Mouse (Mus musculus): Measurements from ENCODE around the gene Slc6a11.

The Slc6a11 gene

GRCm38 (mm10) chr6:114131122-114131872 lies at the start of gene Slc6a11:
Gene Slc6a11 (plus strand): TSS chr6:114131241.
- DNase-seq (ENCODE audit: low spot score): no peak

DNA sequence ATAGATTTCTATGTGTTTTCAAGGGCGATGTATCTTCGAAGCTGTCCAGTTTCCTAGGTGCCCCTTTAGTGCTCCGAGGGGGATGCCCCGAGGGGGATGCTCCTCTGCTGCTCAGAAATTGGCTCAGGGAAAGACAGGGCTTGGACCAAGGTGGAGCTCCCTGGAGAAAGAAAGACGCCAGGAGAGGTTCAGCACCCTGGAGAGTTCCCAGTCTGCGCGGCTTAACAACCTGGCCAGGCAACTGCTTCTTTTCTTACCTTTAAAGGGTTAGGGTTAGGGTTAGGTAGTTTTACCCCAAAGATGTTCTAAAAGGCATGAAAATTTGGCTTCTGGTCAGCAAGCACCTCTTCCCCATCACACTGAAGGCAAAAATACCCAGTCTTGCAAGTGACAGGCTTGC lies 43.9 kb upstream of the Slc6a11 start:
- DNase-seq (ENCODE audit: low spot score): no peak

DNA sequence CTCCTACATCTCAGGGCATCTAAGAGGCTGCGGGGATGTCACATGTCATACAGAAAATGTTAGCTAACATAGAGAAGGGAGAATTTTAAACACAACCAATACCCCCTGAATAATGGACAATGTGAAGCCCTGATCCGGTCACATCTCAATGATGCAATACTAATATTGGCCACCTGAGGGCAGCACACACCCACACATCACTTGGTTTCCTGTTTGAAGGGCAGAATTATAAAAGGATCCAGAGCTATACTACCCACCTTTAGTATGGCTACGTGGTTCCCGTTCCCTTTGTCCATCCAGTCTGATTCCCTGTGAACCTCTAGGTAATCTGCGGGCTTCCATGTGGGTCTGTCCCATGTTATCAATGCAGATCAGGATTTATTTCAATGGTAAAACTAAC lies 41.4 kb upstream of the Slc6a11 start:
- DNase-seq (ENCODE audit: low spot score): no peak

- DNase-seq (ENCODE audit: low spot score): no peak
Observed at GRCm38 (mm10) chr6:114092216-114092615, 38.8 kb upstream of the Slc6a11 start.

- DNase-seq (ENCODE audit: low spot score): no peak
Observed at GRCm38 (mm10) chr6:114094251-114094650, 36.8 kb upstream of the Slc6a11 start.

DNA sequence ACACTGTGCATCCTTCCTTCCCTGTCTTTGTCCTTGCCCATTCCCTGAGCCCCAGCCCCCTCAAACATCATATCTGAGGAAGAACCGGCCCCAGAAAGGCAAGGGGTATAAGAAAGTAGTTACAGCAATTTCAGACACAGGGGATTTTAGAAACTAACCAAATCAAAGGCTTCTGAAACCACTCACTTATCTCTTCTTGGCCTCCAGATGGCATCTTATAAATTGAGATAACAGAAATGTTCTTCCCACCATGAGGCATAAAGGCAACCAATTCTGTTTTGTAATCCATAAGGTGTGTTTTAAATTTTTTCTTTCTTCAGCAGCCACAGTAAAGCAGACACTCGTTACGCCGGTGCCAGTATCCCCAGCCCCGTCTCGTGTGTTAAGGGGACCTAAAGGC lies 34.5 kb upstream of the Slc6a11 start:
- no peak for DNase-seq (ENCODE audit: low spot score)

GRCm38 (mm10) chr6:114101923-114102322 lies 29.1 kb upstream of the Slc6a11 start:
- DNase-seq (ENCODE audit: low spot score): no peak

DNA sequence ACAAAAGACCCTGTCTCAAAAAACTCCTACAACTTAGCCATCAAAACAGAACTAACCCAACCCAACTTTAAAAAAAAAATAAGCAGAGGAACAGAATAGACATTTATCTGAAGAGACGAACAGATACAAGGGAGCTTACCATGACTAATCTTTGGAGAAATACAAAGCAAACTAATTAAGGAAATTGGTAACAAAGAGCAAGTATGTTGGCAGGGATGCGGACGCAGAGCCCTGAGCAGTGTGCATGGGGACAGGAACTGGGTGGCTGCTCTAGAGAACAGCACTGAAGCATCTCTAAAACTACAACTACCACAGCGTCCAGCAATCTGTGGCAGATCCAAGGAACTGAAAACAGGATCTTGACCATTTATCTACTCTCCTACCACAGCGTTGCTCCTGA lies 11.5 kb upstream of the Slc6a11 start:
- no peak for DNase-seq (ENCODE audit: low spot score)

- no peak for DNase-seq (ENCODE audit: low spot score)
Observed at GRCm38 (mm10) chr6:114125530-114125929, 5.5 kb upstream of the Slc6a11 start.

DNA sequence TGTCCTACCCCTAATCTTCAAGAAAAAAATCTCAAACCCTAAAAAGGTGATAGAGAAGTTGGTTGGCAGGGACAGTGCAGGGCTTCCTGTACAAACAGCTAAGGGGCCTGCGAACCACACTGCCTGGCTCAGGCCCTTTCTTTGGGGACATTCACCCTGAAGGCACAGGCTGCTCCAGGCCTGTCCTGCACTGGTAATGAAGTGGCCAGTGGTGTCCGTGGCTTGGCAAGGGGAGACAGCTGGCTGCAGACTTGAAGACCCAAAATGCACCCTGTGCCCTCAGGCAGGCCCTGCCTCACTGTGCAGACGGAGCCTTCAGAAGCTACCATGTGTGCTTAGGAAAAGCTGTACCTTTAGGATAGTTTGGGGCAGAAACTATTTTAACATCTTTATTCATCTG lies 1.4 kb downstream of the Slc6a11 start:
- DNase-seq (ENCODE audit: low spot score): no peak

- DNase-seq (ENCODE audit: low spot score): no peak
Observed at GRCm38 (mm10) chr6:114132916-114133315, 1.9 kb downstream of the Slc6a11 start.

- DNase-seq (ENCODE audit: low spot score): no peak
Observed at GRCm38 (mm10) chr6:114138970-114139369, 7.9 kb downstream of the Slc6a11 start.

- DNase-seq (ENCODE audit: low spot score): no peak
Observed at GRCm38 (mm10) chr6:114141481-114141880, 10.4 kb downstream of the Slc6a11 start.

DNA sequence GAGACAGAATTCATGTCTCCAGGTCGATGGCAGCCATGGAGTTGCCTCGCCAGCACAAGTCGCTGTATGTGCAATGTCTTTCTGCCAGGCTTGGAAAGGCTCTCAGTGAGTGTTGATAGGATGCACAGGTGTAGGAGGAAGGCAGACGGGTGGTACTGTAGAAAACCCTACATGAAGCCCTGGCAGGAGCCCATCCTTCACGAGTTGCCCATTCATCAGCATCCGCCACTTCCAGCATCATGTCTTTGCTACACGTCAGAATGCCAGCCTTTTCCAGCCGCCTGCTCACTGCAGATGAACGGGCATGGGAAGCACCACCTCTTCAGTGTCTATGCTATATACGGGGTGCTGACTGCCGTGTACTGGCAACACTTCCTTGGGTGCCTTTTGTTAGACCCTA lies 11.4 kb downstream of the Slc6a11 start:
- DNase-seq (ENCODE audit: low spot score): no peak

- no peak for DNase-seq (ENCODE audit: low spot score)
Observed at GRCm38 (mm10) chr6:114143544-114143943, 12.5 kb downstream of the Slc6a11 start.

- DNase-seq (ENCODE audit: low spot score): no peak
Observed at GRCm38 (mm10) chr6:114144447-114145105, 13.5 kb downstream of the Slc6a11 start.

- no peak for DNase-seq (ENCODE audit: low spot score)
Observed at GRCm38 (mm10) chr6:114145650-114146329, 14.7 kb downstream of the Slc6a11 start.

DNA sequence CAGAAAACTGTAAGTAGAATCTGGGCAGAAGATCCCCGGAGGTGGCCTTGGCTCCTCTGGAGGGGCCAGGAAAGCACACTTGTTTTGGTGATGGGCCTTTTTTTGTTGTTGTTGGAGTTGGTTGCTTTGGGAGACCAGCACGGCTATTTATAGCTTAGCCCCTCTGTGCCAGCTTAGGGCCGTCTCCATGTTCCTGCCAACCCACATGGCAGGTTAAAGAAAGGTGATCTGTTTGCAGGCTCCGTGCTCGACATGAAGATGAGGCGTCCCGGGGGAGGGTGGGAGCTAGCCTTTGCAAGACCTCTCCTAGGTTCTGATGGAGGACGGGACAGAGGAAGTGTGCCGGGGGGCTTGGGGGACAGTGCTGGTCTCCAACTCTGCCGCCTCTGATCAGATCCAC lies 24.7 kb downstream of the Slc6a11 start:
- no peak for DNase-seq (ENCODE audit: low spot score)

GRCm38 (mm10) chr6:114158811-114159210 lies 27.8 kb downstream of the Slc6a11 start:
- DNase-seq (ENCODE audit: low spot score): no peak

DNA sequence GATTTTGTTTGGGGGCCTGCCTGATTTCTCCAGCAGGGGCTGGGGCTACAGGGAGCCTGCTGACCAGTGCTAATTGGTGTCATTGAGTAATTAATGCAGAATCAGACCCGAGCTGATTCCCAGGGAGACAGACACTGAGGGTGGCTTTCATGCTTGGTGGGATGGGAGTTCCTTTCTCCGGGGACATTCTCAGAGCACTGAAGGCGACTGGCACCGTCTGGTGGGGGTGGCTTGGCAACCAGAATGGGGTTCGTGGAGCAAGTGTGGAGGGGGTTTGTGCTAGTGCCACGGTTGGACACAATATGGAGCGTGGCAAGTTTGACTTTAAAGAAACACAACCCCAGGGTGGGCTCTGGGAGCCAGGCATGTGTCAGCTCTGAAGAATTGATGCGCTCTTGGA lies 29.7 kb downstream of the Slc6a11 start:
- no peak for DNase-seq (ENCODE audit: low spot score)

- no peak for DNase-seq (ENCODE audit: low spot score)
Observed at GRCm38 (mm10) chr6:114174052-114174397, 43.0 kb downstream of the Slc6a11 start.

GRCm38 (mm10) chr6:114174398-114175140 lies 43.5 kb downstream of the Slc6a11 start:
- DNase-seq (ENCODE audit: low spot score): no peak

- no peak for DNase-seq (ENCODE audit: low spot score)
Observed at GRCm38 (mm10) chr6:114178141-114178540, 47.1 kb downstream of the Slc6a11 start.
